Comparison of ENCODE assay signal across 8 mouse cellular contexts in genomic region chr2:179842610-179843389, GRCm38 (mm10).
A peak's percentile ranks its signal among the peaks of the same experiment; 100 is the strongest.
DNase-seq lines count a peak whose midpoint lies in the region.

No protein-coding gene starts in this region.

- H3K27me3 ChIP-seq in heart, embryonic 10.5 days (ENCODE audit: insufficient read depth, poor library complexity, severe bottlenecking) = peaks cover 13% of the 10 kb centered on the region

- WGBS in heart, embryonic 10.5 days = 66% methylated on average over 12 of the region's 12 CpGs

- no peak overlapping the region for H3K4me3 ChIP-seq in heart, embryonic 10.5 days

- H3K27ac ChIP-seq in heart, embryonic 10.5 days = peak overlapping the region; percentile 82

- no peaks in the 10 kb centered on the region for H3K36me3 ChIP-seq in heart, embryonic 10.5 days

- DNase-seq in heart, embryonic 10.5 days (ENCODE audit: low spot score) = peak; percentile 92
- no peak for DNase-seq in heart, adult 8-10 months (ENCODE audit: low spot score)
- DNase-seq in adipocyte (ENCODE audit: low spot score) = peak; percentile 61
- DNase-seq in heart, postnatal 4 days = peak; percentile 67
- DNase-seq in lung, postnatal 4 days = peak; percentile 43 to 65
- DNase-seq in layer of hippocampus, postnatal 25 days (ENCODE audit: extremely low spot score in 1 of 2, low spot score in 1 of 2) = no peak
- DNase-seq in layer of hippocampus, adult 9-11 months = no peak
- no peak for DNase-seq in right cerebral cortex, postnatal 25 days

- peaks cover 16% of the 10 kb centered on the region for H3K4me1 ChIP-seq in heart, embryonic 10.5 days

- H3K9me3 ChIP-seq in heart, embryonic 10.5 days = no peaks in the 10 kb centered on the region

Comparison
In these comparisons a context has a peak if more than half of its experiments do, and no peak if none do; other contexts are left out.
1. DNase-seq: peak in heart, embryonic 10.5 days (single experiment), adipocyte (single experiment), heart, postnatal 4 days (single experiment) and lung, postnatal 4 days (2 of 2); none in heart, adult 8-10 months (single experiment), layer of hippocampus, postnatal 25 days (0 of 2), layer of hippocampus, adult 9-11 months (single experiment) and right cerebral cortex, postnatal 25 days (single experiment).